Mouse (Mus musculus) retina, postnatal 7 days (tissue): Measurements from ENCODE around the gene Rft1.

Source experiments
- DNase-seq: peaks from one replicate; pipeline ENCODE4 v3.0.0-alpha.2; 2012; ENCODE audit warnings: low read depth, low spot score

Gene Rft1

DNA sequence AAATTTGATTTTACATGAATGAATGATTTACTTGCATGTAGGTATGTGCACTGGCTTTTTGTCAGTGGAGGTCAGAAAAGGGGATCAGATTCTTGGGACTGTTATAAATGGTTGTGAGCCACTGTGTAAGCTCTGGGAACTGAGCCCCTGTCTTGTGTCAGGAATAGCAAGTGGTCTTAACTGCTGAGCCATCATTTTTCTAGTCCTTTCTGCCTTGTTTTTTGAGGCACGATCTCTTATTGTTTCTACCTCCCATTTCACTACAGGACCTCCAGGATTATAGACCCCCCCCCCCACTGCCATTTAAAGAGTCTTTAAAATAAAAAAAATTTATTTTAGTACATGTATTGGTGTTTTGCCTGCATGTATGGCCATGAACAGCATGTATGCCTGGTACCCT, 67.7 kb downstream of the Rft1 start:
- no peak for DNase-seq

DNA sequence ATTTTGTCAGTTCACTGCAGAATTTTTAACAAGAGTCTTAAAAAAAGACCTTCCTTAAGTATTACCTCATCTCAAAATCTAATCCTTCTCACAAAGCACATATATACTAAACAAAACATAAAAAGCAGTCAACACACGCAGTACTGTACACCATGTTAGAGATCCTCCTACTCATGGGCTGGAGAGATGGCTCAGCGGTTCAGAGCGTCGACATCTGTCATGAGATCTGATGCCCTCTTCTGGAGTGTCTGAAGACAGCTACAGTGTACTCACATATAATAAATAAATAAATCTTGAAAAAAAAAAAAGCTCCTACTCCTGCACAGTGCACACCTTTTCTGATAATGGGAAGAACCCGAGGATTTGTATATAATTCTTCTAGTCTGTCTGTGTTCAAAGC, 68.2 kb downstream of the Rft1 start:
- no peak for DNase-seq

DNA sequence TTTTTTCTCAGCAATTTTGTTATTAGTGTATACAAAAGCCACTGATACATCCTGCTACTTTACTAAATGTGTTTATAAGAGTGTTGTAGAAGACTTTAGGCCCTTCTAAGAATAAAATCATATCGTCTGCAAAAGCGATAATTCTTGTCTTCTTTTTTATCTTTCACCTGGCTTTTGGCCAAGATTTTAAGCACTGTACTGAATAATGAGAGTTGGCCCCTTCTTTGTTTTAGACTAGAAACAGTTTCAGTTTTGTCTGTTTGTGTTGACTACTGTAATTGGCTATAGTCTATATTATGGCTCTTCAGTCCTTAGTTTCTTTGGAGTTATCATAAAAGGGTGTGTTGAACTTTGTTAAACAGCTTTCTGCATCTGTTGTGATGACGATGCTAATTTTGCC, 77.7 kb downstream of the Rft1 start:
- no peak for DNase-seq

DNA sequence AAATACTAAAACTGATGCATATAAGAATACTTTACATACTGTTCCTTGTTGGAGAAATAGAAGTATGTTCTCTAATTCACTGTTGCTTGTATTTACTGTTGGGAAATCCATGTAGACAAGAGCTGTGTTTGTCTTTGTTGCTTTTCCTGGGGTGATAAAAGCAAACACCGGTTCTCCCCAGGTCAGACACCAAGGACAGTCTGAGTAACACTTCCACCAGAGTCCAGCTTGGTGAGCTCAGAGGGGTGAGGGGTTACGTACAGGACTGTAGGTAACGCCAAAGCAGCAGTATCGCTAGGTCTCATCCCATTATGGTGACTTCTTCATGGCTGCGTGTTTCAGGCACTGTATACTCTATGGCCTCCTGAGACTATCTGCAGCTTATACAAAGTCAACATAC, 80.5 kb downstream of the Rft1 start:
- DNase-seq, result no peak

DNA sequence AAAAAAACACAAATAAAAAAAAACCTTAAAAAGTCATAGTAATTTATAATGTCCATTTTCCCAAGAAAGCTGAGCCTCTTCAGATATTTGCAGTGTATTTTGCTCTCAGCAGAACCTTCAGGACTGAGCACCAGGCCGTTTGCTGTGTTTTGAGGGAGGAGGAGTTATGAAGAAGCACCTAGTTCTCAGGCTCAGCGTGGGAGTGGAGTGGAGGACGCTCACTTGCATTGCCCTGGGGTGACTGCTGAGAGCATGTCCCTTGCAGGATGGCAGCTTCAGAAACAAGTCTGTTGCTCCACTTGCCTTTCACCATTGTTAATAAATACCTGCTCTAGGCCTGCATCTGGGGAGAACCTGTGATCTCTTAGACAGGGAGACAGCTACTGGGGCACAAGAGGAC, 81.7 kb downstream of the Rft1 start:
- DNase-seq, result no peak

DNA sequence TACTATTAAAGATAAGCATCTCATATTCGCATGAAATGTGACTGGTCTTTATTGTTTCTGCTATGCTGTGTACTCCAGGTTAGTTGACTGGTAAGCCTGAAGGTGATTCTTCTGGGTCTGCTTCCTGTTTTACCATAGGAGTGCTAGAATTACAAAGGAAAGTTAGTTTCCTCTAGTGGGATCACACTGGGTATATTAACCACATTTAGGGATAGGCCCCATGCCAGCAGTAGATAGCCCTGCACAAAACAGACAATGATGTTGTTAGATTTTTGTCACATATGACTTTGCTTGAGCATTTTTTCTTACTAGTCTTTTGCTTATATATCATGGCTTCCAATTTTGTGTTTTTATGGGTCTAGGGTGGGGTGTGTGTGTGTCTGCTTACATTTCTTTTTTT, 82.3 kb downstream of the Rft1 start:
- DNase-seq, result no peak
